Mouse (Mus musculus) cerebellum, adult 8-10 months (tissue): ENCODE measurements around the gene Grin2d.

Experiments
- DNase-seq: peaks from one replicate; pipeline ENCODE4 v3.0.0; 2022

The Grin2d gene

GRCm38 (mm10) chr7:45802551-45802950 is 75.6 kb downstream of the Grin2d start:
- DNase-seq: no peak

- peak; percentile 94 for DNase-seq
Observed at GRCm38 (mm10) chr7:45801348-45801747, 76.8 kb downstream of the Grin2d start.

GRCm38 (mm10) chr7:45800546-45801204 is 77.5 kb downstream of the Grin2d start:
- DNase-seq: no peak

GRCm38 (mm10) chr7:45800001-45800400 is 78.2 kb downstream of the Grin2d start:
- no peak for DNase-seq

GRCm38 (mm10) chr7:45798931-45799330 is 79.2 kb downstream of the Grin2d start:
- no peak for DNase-seq

GRCm38 (mm10) chr7:45798511-45798836 is 79.7 kb downstream of the Grin2d start:
- no peak for DNase-seq

GRCm38 (mm10) chr7:45797661-45798510 is 80.3 kb downstream of the Grin2d start:
- DNase-seq: peak; percentile 27

- DNase-seq: no peak
Observed at GRCm38 (mm10) chr7:45796950-45797349, 81.2 kb downstream of the Grin2d start.

- no peak for DNase-seq
Observed at GRCm38 (mm10) chr7:45794971-45795370, 83.2 kb downstream of the Grin2d start.

- no peak for DNase-seq
Observed at GRCm38 (mm10) chr7:45793969-45794585, 84.1 kb downstream of the Grin2d start.

GRCm38 (mm10) chr7:45793240-45793639 is 84.9 kb downstream of the Grin2d start:
- no peak for DNase-seq

GRCm38 (mm10) chr7:45791756-45792490 is 86.3 kb downstream of the Grin2d start:
- no peak for DNase-seq

- peak; percentile 21 for DNase-seq
Observed at GRCm38 (mm10) chr7:45790721-45791120, 87.5 kb downstream of the Grin2d start.

- DNase-seq: peak; percentile 32
Observed at GRCm38 (mm10) chr7:45787642-45788041, 90.5 kb downstream of the Grin2d start.

- DNase-seq: peak; percentile 66
Observed at GRCm38 (mm10) chr7:45786661-45787413, 91.3 kb downstream of the Grin2d start.

GRCm38 (mm10) chr7:45786136-45786578 is 92.0 kb downstream of the Grin2d start:
- DNase-seq: peak; percentile 69

GRCm38 (mm10) chr7:45785388-45786135 is 92.6 kb downstream of the Grin2d start:
- peak; percentile 72 for DNase-seq

GRCm38 (mm10) chr7:45784524-45785372 is 93.4 kb downstream of the Grin2d start, which contains the start of gene Sult2b1:
TSS of gene Sult2b1 (minus strand) at chr7:45784669.
- peak; percentile 88 for DNase-seq

- DNase-seq: peak; percentile 84
Observed at GRCm38 (mm10) chr7:45783511-45784091, 94.6 kb downstream of the Grin2d start, which contains the start of gene Lmtk3. TSS of gene Lmtk3 (plus strand) at chr7:45783738.

GRCm38 (mm10) chr7:45782271-45782670 is 95.9 kb downstream of the Grin2d start:
- DNase-seq: peak; percentile 20
